Comparison of ENCODE assay signal across 36 mouse cellular contexts in the genomic region with DNA sequence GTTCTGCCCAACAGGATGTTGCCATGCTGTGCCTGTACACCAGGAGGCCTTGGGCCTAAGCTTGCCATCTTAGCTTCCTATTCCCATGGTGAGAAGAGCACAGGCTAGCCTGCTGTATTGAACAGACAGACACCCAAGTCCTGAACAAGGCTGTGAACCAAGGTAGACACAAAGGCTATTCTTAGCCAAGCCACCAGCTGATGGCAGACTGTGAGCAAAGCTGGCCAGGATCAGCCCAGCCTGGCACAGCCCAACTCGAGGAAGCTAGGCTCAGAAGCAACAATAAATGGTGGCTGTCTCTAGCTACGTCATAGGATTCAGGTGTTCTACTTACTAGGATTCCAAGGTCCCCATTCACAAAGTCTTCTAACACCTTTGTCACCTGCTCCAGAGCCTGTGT. TPM values are rescaled to one million over a fixed set of nuclear protein-coding genes. Genes with fewer than 3 reads are reported as not detected.
"Had no signal": no experiment of that assay in that cellular context is flagged by ENCODE, and none has a peak within 500 bp of the region (broad histone marks: within the 10 kb centered on the region; RNA-seq: fewer than 3 reads in every experiment).

No protein-coding gene starts in this region.

- DNase-seq: heart, postnatal 10 days; heart, postnatal 14 days; heart, postnatal 36 days; heart, postnatal 4 days; kidney, adult 11 months; kidney, adult 18-20 months; kidney, adult 2 months; kidney, adult 8-10 months; kidney, adult 9 months; kidney, postnatal 10 days; kidney, postnatal 14 days; kidney, postnatal 25 days; kidney, postnatal 36 days; kidney, postnatal 4 days; layer of hippocampus, adult 9-11 months; layer of hippocampus, postnatal 36 days had no signal

- H3K4me2 ChIP-seq: heart, embryonic 12.5 days; heart, embryonic 13.5 days; heart, embryonic 15.5 days; hindbrain, embryonic 12.5 days; hindbrain, embryonic 13.5 days; hindbrain, embryonic 14.5 days; hindbrain, embryonic 15.5 days; intestine, embryonic 15.5 days; kidney, embryonic 15.5 days had no signal

- ATAC-seq: hindbrain, embryonic 16.5 days; hindbrain, postnatal 0 days; inflammation-experienced regulatory T-cells, adult 6 months; intestine, embryonic 15.5 days; intestine, embryonic 16.5 days; intestine, postnatal 0 days had no signal

- H3K27ac ChIP-seq: heart, embryonic 13.5 days; heart, embryonic 15.5 days; hindbrain, embryonic 10.5 days; hindbrain, embryonic 12.5 days; hindbrain, embryonic 13.5 days; hindbrain, embryonic 14.5 days; hindbrain, embryonic 15.5 days; hindbrain, postnatal 0 days; intestine, embryonic 15.5 days; kidney, embryonic 15.5 days; kidney, postnatal 0 days; layer of hippocampus, adult 2 months; left cerebral cortex, adult 2 months had no signal

- H3K9ac ChIP-seq: heart, embryonic 12.5 days; heart, embryonic 13.5 days; heart, embryonic 15.5 days; hindbrain, embryonic 12.5 days; hindbrain, embryonic 13.5 days; hindbrain, embryonic 14.5 days; hindbrain, embryonic 15.5 days; intestine, embryonic 15.5 days; kidney, embryonic 15.5 days had no signal

- H3K9me3 ChIP-seq: heart, embryonic 12.5 days; heart, embryonic 13.5 days; heart, embryonic 15.5 days; hindbrain, embryonic 10.5 days; hindbrain, embryonic 12.5 days; hindbrain, embryonic 13.5 days; hindbrain, embryonic 15.5 days; intestine, embryonic 15.5 days; kidney, embryonic 15.5 days had no signal

- H3K4me1 ChIP-seq: heart, embryonic 12.5 days; heart, embryonic 13.5 days; heart, embryonic 15.5 days; hindbrain, embryonic 10.5 days; hindbrain, embryonic 12.5 days; hindbrain, embryonic 13.5 days; hindbrain, embryonic 15.5 days; intestine, embryonic 15.5 days; kidney, embryonic 15.5 days had no signal

- H3K4me3 ChIP-seq: heart, embryonic 12.5 days; heart, embryonic 13.5 days; heart, embryonic 15.5 days; hindbrain, embryonic 10.5 days; hindbrain, embryonic 12.5 days; hindbrain, embryonic 13.5 days; hindbrain, embryonic 15.5 days; intestine, embryonic 15.5 days; kidney, embryonic 15.5 days; layer of hippocampus, adult 2 months; left cerebral cortex, adult 2 months had no signal

- H3K27me3 ChIP-seq: heart, embryonic 12.5 days; heart, embryonic 13.5 days; heart, embryonic 15.5 days; hindbrain, embryonic 12.5 days; hindbrain, embryonic 13.5 days; hindbrain, embryonic 15.5 days; intestine, embryonic 15.5 days; kidney, embryonic 15.5 days had no signal

RNA-seq across cellular contexts. Expression of gene Mia, which starts 31.7 kb away (rescaled TPM):
- total RNA-seq: heart, postnatal 10 days; heart, postnatal 14 days; heart, postnatal 25 days; heart, postnatal 36 days; heart, postnatal 4 days; hematopoietic stem cell, adult 5-6 weeks had no signal
- polyA plus RNA-seq: heart, embryonic 12.5 days; inflammation-experienced regulatory T-cells, adult 6 months; intestine, postnatal 0 days had no signal
